Mouse (Mus musculus) embryonic stem cell, embryonic (primary cell): ENCODE results near the gene Irx4.

Experiments used
- CTCF ChIA-PET, 4 experiments: fragments of 300-600 bp in 2 of 4; fragments of 350-600 bp in 2 of 4; sonication (Branson Sonifier 250); formaldehyde crosslinking; loops; one replicate each; lab custom pipeline; 2022; ENCODE audit warnings: inconsistent platforms in 2 of 4; lab: Charles Lee
- POLR2A ChIA-PET, 4 experiments: fragments of 300-600 bp in 2 of 4; fragments of 350-600 bp in 2 of 4; sonication (Branson Sonifier 250); formaldehyde crosslinking; loops; one replicate each; lab custom pipeline; 2022; ENCODE audit warnings: antibody characterized with exemption in 4 of 4, inconsistent platforms in 1 of 4; lab: Charles Lee

Irx4 gene

GRCm38 (mm10) chr13:73264831-73265230 lies 4.6 kb downstream of the Irx4 start:
- ChIA-PET CTCF (interaction anchor here in 2 of 4 experiments (0.6 to 0.9 kb wide), 2 partner anchors 13 to 279 kb away, joined by 3 to 5 read pairs; no protein-coding TSS in a partner anchor), POLR2A (no interaction called here)

DNA sequence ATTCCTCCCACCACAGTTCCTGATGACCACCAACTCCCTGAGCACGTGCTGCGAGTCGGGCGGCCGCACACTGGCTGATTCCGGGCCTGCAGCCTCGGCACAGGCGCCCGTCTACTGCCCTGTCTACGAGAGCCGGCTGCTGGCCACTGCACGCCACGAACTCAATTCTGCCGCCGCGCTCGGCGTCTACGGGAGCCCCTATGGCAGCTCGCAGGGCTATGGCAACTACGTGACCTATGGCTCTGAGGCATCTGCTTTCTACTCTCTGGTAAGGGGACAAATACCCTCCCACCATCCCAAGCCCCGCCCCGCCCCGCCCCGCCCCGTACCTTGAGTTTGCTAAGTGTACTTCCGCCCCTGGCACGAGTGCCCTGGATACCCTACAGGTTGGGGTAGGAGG lies 5.2 kb downstream of the Irx4 start:
- ChIA-PET POLR2A (interaction anchor here in 1 of 4 experiments (1.0 to 1.2 kb wide), 2 partner anchors 24 to 65 kb away, joined by 3 to 5 read pairs; no protein-coding TSS in a partner anchor), CTCF (interaction anchor here (0.6 to 1.5 kb wide), 6 partner anchors 9 to 278 kb away, joined by 3 to 6 read pairs (median 5); no protein-coding TSS in a partner anchor)

- ChIA-PET CTCF (interaction anchor here in 2 of 4 experiments (1.6 to 1.7 kb wide), 2 partner anchors 16 to 43 kb away, joined by 4 to 7 read pairs; no protein-coding TSS in a partner anchor), POLR2A (interaction anchor here in 1 of 4 experiments (1.2 kb wide), 1 partner anchor 9 kb away, joined by 5 read pairs; no protein-coding TSS in a partner anchor)
Observed at GRCm38 (mm10) chr13:73267551-73267950, 7.3 kb downstream of the Irx4 start.

DNA sequence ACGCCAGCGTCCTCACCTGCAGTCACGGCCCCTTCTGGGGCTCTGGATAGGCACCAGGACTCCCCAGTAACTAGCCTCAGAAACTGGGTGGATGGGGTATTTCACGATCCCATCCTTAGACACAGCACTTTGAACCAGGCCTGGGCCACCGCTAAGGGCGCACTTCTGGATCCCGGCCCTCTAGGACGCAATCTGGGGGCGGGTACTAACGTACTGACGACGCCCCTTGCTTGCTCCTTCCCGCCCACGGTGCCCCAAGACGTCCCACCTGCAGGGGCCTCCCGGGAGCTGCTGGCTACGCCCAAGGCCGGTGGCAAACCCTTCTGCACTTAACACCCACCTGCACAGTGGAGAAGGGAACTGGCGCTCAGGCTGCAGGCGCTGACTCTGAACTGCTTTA lies 8.4 kb downstream of the Irx4 start:
- POLR2A ChIA-PET, result interaction anchor here in 1 of 4 experiments (0.8 to 1.3 kb wide), 3 partner anchors 8 to 17 kb away, joined by 3 to 5 read pairs (median 4); no protein-coding TSS in a partner anchor
- CTCF ChIA-PET, result interaction anchor here in 3 of 4 experiments (1.4 to 2.7 kb wide), 5 partner anchors 16 to 42 kb away, joined by 3 to 10 read pairs (median 5); no protein-coding TSS in a partner anchor

DNA sequence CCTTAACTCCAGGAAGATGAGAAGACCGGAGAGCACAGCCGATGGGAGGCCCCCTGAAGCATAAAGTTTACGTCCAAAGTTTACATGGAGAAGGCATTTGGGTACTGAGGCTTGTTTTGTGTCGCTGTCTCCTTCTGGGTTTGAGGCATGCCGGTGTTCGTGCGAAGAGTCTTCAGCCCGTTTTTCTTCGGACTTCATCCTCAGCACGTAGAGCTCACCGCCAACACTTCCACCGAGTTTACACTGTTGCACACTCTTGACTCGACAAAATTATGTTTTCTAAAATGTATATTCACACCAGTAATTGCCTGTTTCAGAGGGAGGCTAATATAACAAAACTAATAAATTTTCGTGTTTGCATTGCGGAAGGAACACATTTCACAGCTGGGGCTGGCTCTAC lies 9.0 kb downstream of the Irx4 start:
- POLR2A ChIA-PET, result interaction anchor here in 2 of 4 experiments (1.0 to 1.3 kb wide), 2 partner anchors 11 to 59 kb away, joined by 3 to 4 read pairs; partner anchors contain the start of genes Mrpl36 (in 1 of the 2) and Ndufs6 (in 1 of the 2)
- CTCF ChIA-PET, result interaction anchor here in 3 of 4 experiments (0.6 to 2.7 kb wide), 6 partner anchors 9 to 41 kb away, joined by 3 to 10 read pairs (median 4); no protein-coding TSS in a partner anchor

DNA sequence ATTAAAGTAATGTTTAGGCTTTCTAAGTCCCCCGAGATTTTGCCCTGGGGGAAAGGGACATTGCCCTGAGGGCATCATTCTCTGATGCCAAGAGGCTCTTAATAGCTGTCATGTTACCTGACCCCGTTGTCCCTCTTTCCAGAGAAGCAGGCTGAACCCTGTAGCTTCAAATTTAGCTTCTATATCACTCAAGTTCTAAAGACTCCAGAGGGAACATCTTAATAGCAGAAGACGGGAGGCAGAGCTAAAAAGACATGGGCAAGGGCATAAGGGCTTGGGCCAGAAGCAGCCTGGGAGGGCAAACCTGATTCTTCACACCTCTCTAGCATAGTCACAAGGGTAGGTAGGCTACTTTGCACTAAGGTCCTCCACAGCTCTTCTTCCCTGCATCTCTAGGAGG lies 9.6 kb downstream of the Irx4 start:
- ChIA-PET POLR2A (interaction anchor here in 1 of 4 experiments (1.0 kb wide), 1 partner anchor 59 kb away, joined by 3 read pairs; the partner anchor contains the start of genes Mrpl36 and Ndufs6), CTCF (interaction anchor here in 3 of 4 experiments (0.6 to 2.7 kb wide), 4 partner anchors 9 to 110 kb away, joined by 3 to 10 read pairs (median 3); no protein-coding TSS in a partner anchor)

DNA sequence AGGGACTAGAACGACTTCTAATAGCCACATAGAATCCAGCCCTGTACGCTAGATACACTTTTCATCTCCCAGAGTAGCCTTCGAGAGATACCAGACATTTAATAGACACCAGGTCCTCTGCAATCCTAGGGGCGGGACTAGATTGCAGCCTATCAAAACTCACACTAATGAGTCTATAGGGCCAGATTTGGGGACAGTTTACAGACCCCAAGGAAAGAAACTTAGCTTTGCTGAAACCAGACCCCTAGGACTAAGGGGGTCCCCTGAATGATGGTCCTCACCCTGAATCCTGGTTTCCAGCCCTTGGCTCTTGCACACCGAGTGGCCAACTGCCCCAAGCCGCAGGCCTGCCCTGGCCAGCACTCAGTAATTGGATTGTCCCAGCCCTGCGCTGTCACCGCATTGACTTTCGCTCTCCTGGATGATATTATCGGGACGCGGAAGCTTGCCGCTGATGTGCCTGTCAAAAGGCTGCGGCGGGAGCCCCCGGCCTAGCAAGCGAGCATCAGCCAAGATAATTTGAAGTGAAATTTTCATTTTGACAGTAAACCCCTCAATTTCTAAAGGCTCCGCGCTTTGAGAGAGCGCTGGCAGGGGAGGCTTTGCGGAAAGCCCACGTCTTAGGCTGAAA lies 10.3 kb downstream of the Irx4 start:
- ChIA-PET CTCF (interaction anchor here in 3 of 4 experiments (1.0 to 2.7 kb wide), 3 partner anchors 18 to 111 kb away, joined by 3 to 10 read pairs (median 3); no protein-coding TSS in a partner anchor), POLR2A (interaction anchor here in 1 of 4 experiments (0.8 kb wide), 1 partner anchor 12 kb away, joined by 3 read pairs; no protein-coding TSS in a partner anchor)

- ChIA-PET CTCF (interaction anchor here in 2 of 4 experiments (0.8 to 2.6 kb wide), 5 partner anchors 20 to 632 kb away, joined by 3 to 9 read pairs (median 4); no protein-coding TSS in a partner anchor), POLR2A (interaction anchor here in 3 of 4 experiments (0.6 to 1.8 kb wide), 10 partner anchors 9 to 672 kb away, joined by 3 to 7 read pairs (median 4); no protein-coding TSS in a partner anchor)
Observed at GRCm38 (mm10) chr13:73271336-73272242, 11.3 kb downstream of the Irx4 start.

- POLR2A ChIA-PET, result interaction anchor here in 3 of 4 experiments (0.6 to 1.8 kb wide), 5 partner anchors 10 to 213 kb away, joined by 3 to 7 read pairs (median 4); no protein-coding TSS in a partner anchor
- CTCF ChIA-PET, result interaction anchor here (0.7 to 2.6 kb wide), 8 partner anchors 21 to 182 kb away, joined by 3 to 9 read pairs (median 3); no protein-coding TSS in a partner anchor
Observed at GRCm38 (mm10) chr13:73272794-73273282, 12.6 kb downstream of the Irx4 start.

DNA sequence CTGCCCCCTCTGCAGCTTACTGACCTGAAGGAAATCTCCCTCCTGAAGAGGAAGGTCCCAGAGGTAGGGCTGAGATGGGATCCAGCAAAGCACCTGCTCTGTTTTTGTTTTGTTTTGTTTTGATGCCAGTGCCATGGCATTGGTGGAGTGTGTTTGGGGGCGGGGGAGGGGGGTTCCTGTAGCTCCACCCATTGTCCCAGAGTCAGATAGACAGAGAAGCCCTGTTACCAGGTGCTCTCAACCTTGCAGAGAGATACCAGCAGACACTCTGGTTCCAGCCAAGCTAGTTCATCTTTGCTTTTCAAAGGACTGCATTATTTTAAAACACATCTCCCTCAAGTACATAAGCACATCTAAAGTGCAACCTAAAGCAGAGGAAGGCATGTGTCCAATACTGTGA lies 13.3 kb downstream of the Irx4 start:
- ChIA-PET POLR2A (interaction anchor here in 1 of 4 experiments (1.0 to 1.8 kb wide), 2 partner anchors 14 to 73 kb away, joined by 4 to 5 read pairs; no protein-coding TSS in a partner anchor), CTCF (interaction anchor here (1.1 to 2.6 kb wide), 6 partner anchors 22 to 182 kb away, joined by 3 to 9 read pairs (median 3); no protein-coding TSS in a partner anchor)

GRCm38 (mm10) chr13:73277361-73277760 lies 17.1 kb downstream of the Irx4 start:
- POLR2A ChIA-PET, result interaction anchor here in 2 of 4 experiments (0.6 to 1.3 kb wide), 2 partner anchors 9 kb away, joined by 3 to 5 read pairs; no protein-coding TSS in a partner anchor
- CTCF ChIA-PET, result interaction anchor here in 1 of 4 experiments (1.3 kb wide), 1 partner anchor 117 kb away, joined by 5 read pairs; no protein-coding TSS in a partner anchor

GRCm38 (mm10) chr13:73277797-73278196 lies 17.5 kb downstream of the Irx4 start:
- ChIA-PET POLR2A (interaction anchor here in 1 of 4 experiments (0.6 kb wide), 1 partner anchor 8 kb away, joined by 3 read pairs; no protein-coding TSS in a partner anchor), CTCF (interaction anchor here in 1 of 4 experiments (1.3 kb wide), 1 partner anchor 118 kb away, joined by 5 read pairs; no protein-coding TSS in a partner anchor)

DNA sequence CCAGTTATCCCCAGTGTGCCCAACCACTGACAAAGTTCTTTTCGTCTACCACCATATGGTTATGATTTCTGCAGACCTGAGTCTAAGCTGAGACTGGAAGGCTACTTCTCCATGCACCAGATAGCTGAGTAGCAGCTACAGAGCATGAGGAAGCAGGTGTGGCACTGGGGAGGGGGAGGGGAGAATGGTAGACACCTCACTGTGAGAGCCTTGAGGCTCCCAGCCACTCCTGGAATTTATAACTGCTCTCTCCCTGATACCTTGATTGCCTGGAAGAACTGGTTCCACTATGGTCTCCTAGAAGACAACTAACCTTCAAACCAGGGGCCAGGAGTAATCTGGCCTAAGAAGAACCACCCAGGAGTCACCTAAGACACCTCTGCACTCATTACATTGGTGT lies 18.9 kb downstream of the Irx4 start:
- CTCF ChIA-PET, result interaction anchor here in 2 of 4 experiments (0.5 to 0.7 kb wide), 2 partner anchors 24 to 172 kb away, joined by 3 to 4 read pairs; no protein-coding TSS in a partner anchor

GRCm38 (mm10) chr13:73282407-73282806 lies 22.1 kb downstream of the Irx4 start:
- ChIA-PET CTCF (interaction anchor here in 2 of 4 experiments (0.6 to 1.3 kb wide), 2 partner anchors 23 to 123 kb away, joined by 3 read pairs; no protein-coding TSS in a partner anchor), POLR2A (interaction anchor here in 1 of 4 experiments (0.6 kb wide), 1 partner anchor 16 kb away, joined by 4 read pairs; no protein-coding TSS in a partner anchor)

More for the DNA sequence above, 18.9 kb downstream of the Irx4 start:
- POLR2A ChIA-PET, result no interaction called here

DNA sequence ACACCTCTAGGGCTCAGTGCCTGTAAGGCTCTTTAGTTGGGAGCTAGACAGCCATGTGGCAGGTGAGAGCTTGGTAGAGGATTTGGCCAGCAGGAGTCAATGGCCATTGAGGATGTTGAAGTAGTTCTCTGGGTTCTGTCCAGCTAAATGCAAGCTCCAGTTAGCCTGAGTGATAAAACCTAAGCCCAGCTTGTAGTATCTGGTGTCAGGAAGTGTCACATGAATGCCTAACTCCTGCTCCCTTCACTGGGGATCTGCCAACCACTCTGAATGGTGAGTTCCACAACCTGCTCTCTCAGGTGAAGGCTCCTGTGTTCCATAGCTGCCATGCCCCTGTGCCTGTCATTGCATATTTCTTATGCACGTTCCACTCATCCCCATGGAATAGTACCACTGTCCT lies 23.3 kb downstream of the Irx4 start:
- CTCF ChIA-PET, result interaction anchor here in 1 of 4 experiments (1.3 kb wide), 1 partner anchor 124 kb away, joined by 3 read pairs; no protein-coding TSS in a partner anchor
- POLR2A ChIA-PET, result interaction anchor here in 1 of 4 experiments (0.6 kb wide), 1 partner anchor 18 kb away, joined by 4 read pairs; no protein-coding TSS in a partner anchor

GRCm38 (mm10) chr13:73290206-73290605 lies 29.9 kb downstream of the Irx4 start:
- POLR2A ChIA-PET, result interaction anchor here in 2 of 4 experiments (1.0 to 1.7 kb wide), 2 partner anchors 25 to 39 kb away, joined by 3 read pairs; partner anchors contain the start of genes Mrpl36 (in 1 of the 2) and Ndufs6 (in 1 of the 2)
- CTCF ChIA-PET, result interaction anchor here in 3 of 4 experiments (0.6 to 2.5 kb wide), 5 partner anchors 14 to 649 kb away, joined by 3 to 11 read pairs (median 3); no protein-coding TSS in a partner anchor
